Mouse (Mus musculus) limb, embryonic 13.5 days (tissue): Measurements from ENCODE around the gene Crtac1. TPM values are rescaled to one million over a fixed set of nuclear protein-coding genes. Genes with fewer than 3 reads are reported as not detected.

Experiments used
- ATAC-seq: fragments of 200-750 bp; cut with Nextera tagmentation; 2 replicates; pipeline ENCODE4 v1.8.0; 2017; ENCODE audit warnings: low read depth, moderate number of reproducible peaks, moderate TSS enrichment; ENCODE audit not compliant: low FRiP score
- H3K27ac ChIP-seq: fragments of 300-500 bp; sonication (generic); 2 replicates; pipeline ENCODE4 v1.5.1; 2015; ENCODE audit warnings: inconsistent platforms, mild to moderate bottlenecking, moderate library complexity
- H3K27me3 ChIP-seq: fragments of 300-500 bp; sonication (generic); 2 replicates; pipeline ENCODE4 v1.6.1; 2015; ENCODE audit warnings: mild to moderate bottlenecking, inconsistent platforms
- H3K36me3 ChIP-seq: fragments of 300-500 bp; sonication (generic); 2 replicates; pipeline ENCODE4 v1.6.1; 2015; ENCODE audit warnings: inconsistent platforms, mild to moderate bottlenecking, moderate library complexity
- H3K4me1 ChIP-seq: fragments of 300-500 bp; sonication (generic); 2 replicates; pipeline ENCODE4 v1.6.1; 2015; ENCODE audit warnings: inconsistent platforms
- H3K4me2 ChIP-seq: fragments of 300-500 bp; sonication (generic); replicated peaks from 2 replicates; pipeline ENCODE4 v1.6.1; 2015; ENCODE audit warnings: inconsistent platforms, mild to moderate bottlenecking, moderate library complexity
- H3K4me3 ChIP-seq: fragments of 300-500 bp; sonication (generic); 2 replicates; pipeline ENCODE4 v1.5.1; 2015; ENCODE audit warnings: moderate library complexity, mild to moderate bottlenecking, inconsistent platforms
- H3K9ac ChIP-seq: fragments of 300-500 bp; sonication (generic); 2 replicates; pipeline ENCODE4 v1.6.1; 2015; ENCODE audit warnings: mild to moderate bottlenecking, inconsistent platforms
- H3K9me3 ChIP-seq: fragments of 300-500 bp; sonication (generic); 2 replicates; pipeline ENCODE4 v1.6.1; 2016; ENCODE audit warnings: inconsistent platforms
- WGBS: fragments of 180-500 bp; shearing (Covaris S2); methylation state at CpG from one replicate; pipeline ENCODE4 v1.1.7; 2015; 5-methylcytosine and 5-hydroxymethylcytosine counted together
- polyA plus RNA-seq: library from polyadenylated mRNA; unstranded; fragments of >200 nt; fragmentation: Nextera tagmentation; extraction: Ambion mirVana; gene quantifications from 2 replicates; pipeline ENCODE4 v1.2.1, GENCODE M21; 2015

Gene Crtac1
- 3.8 and 3.9 TPM in 2 replicates for polyA plus RNA-seq

DNA sequence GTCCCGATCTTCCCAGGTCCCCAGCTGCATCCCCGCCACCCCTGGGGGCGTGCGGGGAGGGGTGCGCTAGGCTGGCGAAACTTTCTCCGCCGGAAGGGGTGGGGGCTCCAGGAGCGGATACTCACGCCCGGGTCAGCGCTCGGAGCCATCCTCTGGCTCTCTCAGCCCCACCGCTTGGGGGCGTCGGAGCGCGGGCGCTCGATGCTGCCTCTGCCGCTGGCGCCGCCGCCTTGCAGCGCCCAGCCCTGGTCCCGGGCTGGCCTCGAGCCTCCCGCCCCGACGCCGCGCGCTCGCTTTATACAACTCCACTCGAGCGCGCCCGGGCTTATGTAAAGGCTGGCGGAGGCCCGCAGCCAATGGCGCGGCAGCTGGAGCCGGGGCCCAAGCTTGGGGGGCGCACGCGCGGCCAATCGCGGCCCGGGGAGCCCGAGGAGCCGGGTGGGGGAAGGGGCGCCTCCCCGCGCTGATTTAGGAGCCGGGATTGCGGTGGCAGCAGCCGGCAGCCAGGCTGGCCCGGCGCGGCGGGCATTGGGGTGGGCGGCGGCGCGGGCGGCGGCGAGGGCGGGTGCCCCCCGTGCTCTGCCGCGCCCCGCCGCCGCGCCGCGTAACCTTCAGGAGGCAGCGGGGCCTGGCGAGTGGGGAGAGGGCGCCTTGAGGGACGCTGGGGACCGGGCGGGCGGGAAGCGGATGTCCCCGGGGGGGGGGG lies at the start of gene Crtac1:
Gene Crtac1 (minus strand): TSS at position 299 of the 706 bp plus-strand sequence.
- under 1% methylated on average over 81 of the region's 88 CpGs for WGBS
- H3K4me2 ChIP-seq: peak within 1 kb of the TSS; percentile 89
- peak within 1 kb of the TSS; percentile 55 for H3K4me3 ChIP-seq
- H3K27me3 ChIP-seq: peaks cover 75% of the 10 kb centered on the region
- H3K36me3 ChIP-seq: no peaks in the 10 kb centered on the region
- H3K4me1 ChIP-seq: peaks cover 13% of the 10 kb centered on the region
- H3K9ac ChIP-seq: peak within 1 kb of the TSS; percentile 63
- H3K9me3 ChIP-seq: no peaks in the 10 kb centered on the region
- no peak within 1 kb of the TSS for H3K27ac ChIP-seq
- peak; percentile 93 for ATAC-seq

DNA sequence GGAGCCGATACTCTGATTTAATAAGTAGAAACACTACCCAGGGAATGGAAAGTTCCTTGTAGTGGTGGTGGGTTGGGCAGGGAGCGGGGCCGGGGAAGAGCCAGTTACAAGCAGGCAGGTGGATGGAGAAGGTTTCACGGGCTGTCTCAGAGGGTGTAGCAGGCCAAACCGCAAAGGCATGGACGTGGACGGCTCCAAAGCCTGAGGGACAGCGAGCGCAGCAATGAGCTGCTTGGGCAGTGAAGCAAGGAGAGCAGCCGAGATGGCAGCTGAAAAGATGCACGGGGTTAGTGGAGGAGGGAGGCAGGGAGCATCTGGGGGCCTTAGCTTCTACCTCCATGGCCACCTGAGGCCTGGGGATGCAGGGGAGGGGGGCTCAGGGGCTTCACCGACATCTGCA lies 46.7 kb upstream of the Crtac1 start:
- ATAC-seq: no peak
- no peak overlapping the region for H3K27ac ChIP-seq
- no peaks in the 10 kb centered on the region for H3K9me3 ChIP-seq
- no peaks in the 10 kb centered on the region for H3K4me1 ChIP-seq
- no peak overlapping the region for H3K4me2 ChIP-seq
- 62% methylated on average over 12 of the region's 12 CpGs for WGBS
- H3K4me3 ChIP-seq: no peak overlapping the region
- no peak overlapping the region for H3K9ac ChIP-seq
- peaks cover 15% of the 10 kb centered on the region; the same call in 1 of the 2 replicates for H3K27me3 ChIP-seq
- H3K36me3 ChIP-seq: no peaks in the 10 kb centered on the region

DNA sequence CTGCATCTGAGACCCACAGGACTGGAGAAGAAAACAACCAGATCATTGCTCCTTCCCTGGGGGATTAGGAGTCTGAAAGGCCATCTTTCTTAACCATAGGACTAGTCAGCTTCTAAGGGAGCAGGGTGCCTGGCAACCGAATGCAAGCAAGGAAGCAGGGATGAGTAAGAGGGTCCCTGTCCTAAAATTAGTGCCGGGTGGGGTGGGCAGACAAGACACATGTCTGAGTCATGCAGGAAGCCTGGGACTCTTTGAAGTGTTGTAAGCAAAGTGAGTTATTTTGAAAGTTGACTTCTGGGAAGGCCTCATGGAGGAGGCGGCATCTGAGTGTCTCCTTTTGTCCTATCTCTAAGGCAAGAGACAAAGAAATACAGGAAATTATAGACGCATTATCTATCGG lies 46.2 kb upstream of the Crtac1 start:
- Histone ChIP-seq H3K9me3 (no peaks in the 10 kb centered on the region), H3K9ac (no peak overlapping the region), H3K4me1 (no peaks in the 10 kb centered on the region), H3K36me3 (no peaks in the 10 kb centered on the region), H3K4me2 (no peak overlapping the region), H3K27me3 (peaks cover 14% of the 10 kb centered on the region; the same call in 1 of the 2 replicates), H3K4me3 (no peak overlapping the region), H3K27ac (no peak overlapping the region)
- no peak for ATAC-seq
- 81% methylated on average over 5 of the region's 5 CpGs for WGBS

DNA sequence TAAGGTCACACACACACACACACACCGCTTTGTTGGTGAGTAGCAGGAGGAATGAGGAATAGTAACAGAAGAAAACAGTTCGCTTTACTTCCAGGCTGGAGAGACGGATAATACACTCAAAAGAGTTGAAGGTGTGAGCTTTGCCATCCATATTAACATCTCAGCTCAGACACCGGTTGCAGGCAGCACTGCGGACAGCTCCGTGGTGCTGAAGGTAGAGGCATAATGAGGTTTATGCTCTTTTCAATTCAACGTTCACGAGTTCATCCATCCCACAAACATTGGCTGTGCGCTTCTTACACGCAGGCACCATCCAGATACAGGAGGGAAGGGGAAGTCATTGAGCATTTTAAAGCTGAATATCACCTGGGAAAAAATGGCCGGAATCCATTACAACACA lies 41.2 kb upstream of the Crtac1 start:
- 29% methylated on average over 11 of the region's 11 CpGs for WGBS
- no peak for ATAC-seq

DNA sequence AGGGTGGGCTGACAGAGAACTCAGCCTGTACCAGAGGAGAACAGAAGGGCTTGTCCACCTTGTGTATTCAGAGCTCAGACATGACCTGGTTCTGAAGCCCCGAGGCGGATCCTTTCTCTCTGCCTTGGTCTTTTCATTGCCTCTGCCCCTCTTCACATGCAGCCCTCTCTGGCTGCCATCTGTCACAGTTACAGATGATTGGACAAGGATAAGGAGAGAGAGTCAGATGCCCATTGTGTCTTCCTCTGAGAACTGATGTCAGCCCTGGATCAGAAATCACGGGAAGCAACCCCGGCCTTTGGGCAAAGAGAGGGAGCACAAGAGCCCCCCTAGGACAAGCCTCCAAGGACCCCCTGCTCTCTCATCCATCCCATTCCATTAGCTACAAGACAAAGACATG lies 40.0 kb upstream of the Crtac1 start:
- H3K36me3 ChIP-seq: no peaks in the 10 kb centered on the region
- no peak overlapping the region for H3K4me3 ChIP-seq
- 94% methylated on average over 4 of the region's 4 CpGs for WGBS
- H3K9ac ChIP-seq: no peak overlapping the region
- ATAC-seq: no peak
- no peak overlapping the region for H3K27ac ChIP-seq
- H3K9me3 ChIP-seq: no peaks in the 10 kb centered on the region
- no peak overlapping the region for H3K4me2 ChIP-seq
- no peaks in the 10 kb centered on the region; the same call in 1 of the 2 replicates for H3K27me3 ChIP-seq
- no peaks in the 10 kb centered on the region for H3K4me1 ChIP-seq

More for the DNA sequence above, 41.2 kb upstream of the Crtac1 start:
- Histone ChIP-seq H3K4me3 (no peak overlapping the region), H3K27me3 (peaks cover 5% of the 10 kb centered on the region; the same call in 1 of the 2 replicates), H3K9me3 (no peaks in the 10 kb centered on the region), H3K27ac (no peak overlapping the region), H3K4me1 (no peaks in the 10 kb centered on the region), H3K36me3 (no peaks in the 10 kb centered on the region), H3K4me2 (no peak overlapping the region), H3K9ac (no peak overlapping the region)

DNA sequence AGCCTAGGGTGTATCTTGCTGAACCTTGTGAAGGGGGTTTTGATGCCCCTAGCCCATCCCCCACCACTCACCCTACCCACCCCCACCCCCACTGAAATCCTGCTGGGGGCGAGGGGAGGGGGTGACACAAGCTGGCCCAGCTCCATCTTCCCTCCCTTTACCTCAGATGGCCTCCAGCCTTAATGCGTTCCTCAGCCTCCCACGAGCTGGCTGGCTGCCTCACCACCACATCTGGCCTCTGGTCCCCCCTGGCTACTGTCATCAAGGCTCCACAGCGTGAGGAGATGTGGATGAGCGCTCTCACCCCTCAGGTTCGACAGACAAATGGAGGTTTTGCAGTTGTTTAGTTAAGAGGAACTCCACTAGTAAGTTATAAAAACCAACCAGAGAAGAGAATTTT lies 30.3 kb upstream of the Crtac1 start:
- Histone ChIP-seq H3K36me3 (no peaks in the 10 kb centered on the region), H3K9ac (no peak overlapping the region), H3K4me3 (no peak overlapping the region), H3K4me2 (0 out of 2 replicates have a peak overlapping the region, but pooled peaks have one; percentile 17), H3K27ac (no peak overlapping the region), H3K4me1 (peaks cover 16% of the 10 kb centered on the region), H3K9me3 (no peaks in the 10 kb centered on the region), H3K27me3 (no peaks in the 10 kb centered on the region)
- no peak for ATAC-seq
- WGBS: 27% methylated on average over 6 of the region's 6 CpGs

DNA sequence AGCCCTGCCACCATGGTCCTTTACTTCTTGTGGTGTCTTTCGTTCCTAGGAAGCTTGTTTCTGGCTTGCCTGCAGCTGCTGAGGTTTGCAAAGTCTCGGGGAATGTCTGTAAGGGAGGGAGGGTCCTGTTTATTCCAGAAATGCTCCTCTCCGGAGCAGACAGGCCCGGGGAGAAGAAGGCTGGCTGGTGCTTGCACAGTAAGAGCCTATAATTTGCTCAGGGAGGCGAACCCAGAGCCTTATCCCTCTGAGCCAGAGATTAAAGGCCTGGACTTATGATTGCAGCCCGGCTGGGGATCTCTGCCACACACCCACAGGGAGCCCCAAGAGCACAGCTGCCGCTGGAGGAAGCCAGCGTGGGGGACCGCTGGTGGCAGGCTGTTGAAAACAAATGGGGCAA lies 29.8 kb upstream of the Crtac1 start:
- H3K27ac ChIP-seq: no peak overlapping the region
- ATAC-seq: no peak
- no peaks in the 10 kb centered on the region for H3K36me3 ChIP-seq

DNA sequence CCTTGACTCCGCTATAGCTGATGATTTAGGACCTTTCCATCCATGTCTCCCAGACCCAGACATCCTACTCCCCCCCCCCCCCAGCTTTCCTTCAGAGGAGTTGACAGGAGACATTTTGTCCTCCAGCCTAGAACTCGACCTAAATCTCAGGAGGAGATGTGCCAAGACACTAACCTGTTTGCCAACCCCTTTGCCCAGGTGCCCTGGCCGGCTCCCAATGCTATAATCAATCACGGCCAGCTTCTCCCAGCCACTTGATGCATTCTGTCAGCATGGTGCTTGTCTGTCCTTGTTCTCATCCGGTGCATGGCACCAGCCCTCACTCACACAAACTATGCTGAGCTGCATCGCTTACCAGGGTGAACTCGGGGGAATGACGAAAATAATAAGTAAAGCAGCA lies 27.9 kb upstream of the Crtac1 start:
- Histone ChIP-seq H3K27ac (no peak overlapping the region), H3K9me3 (no peaks in the 10 kb centered on the region), H3K4me2 (no peak overlapping the region), H3K36me3 (no peaks in the 10 kb centered on the region), H3K4me1 (peaks cover 16% of the 10 kb centered on the region), H3K27me3 (no peaks in the 10 kb centered on the region), H3K9ac (no peak overlapping the region), H3K4me3 (no peak overlapping the region)
- WGBS: 84% methylated on average over 8 of the region's 8 CpGs
- no peak for ATAC-seq

More for the DNA sequence above, 29.8 kb upstream of the Crtac1 start:
- no peak overlapping the region for H3K4me3 ChIP-seq
- H3K4me1 ChIP-seq: peaks cover 16% of the 10 kb centered on the region
- peak overlapping the region; percentile 17; the same call in 1 of the 2 replicates for H3K4me2 ChIP-seq
- H3K9me3 ChIP-seq: no peaks in the 10 kb centered on the region
- WGBS: 23% methylated on average over 9 of the region's 9 CpGs
- no peak overlapping the region for H3K9ac ChIP-seq
- H3K27me3 ChIP-seq: no peaks in the 10 kb centered on the region

DNA sequence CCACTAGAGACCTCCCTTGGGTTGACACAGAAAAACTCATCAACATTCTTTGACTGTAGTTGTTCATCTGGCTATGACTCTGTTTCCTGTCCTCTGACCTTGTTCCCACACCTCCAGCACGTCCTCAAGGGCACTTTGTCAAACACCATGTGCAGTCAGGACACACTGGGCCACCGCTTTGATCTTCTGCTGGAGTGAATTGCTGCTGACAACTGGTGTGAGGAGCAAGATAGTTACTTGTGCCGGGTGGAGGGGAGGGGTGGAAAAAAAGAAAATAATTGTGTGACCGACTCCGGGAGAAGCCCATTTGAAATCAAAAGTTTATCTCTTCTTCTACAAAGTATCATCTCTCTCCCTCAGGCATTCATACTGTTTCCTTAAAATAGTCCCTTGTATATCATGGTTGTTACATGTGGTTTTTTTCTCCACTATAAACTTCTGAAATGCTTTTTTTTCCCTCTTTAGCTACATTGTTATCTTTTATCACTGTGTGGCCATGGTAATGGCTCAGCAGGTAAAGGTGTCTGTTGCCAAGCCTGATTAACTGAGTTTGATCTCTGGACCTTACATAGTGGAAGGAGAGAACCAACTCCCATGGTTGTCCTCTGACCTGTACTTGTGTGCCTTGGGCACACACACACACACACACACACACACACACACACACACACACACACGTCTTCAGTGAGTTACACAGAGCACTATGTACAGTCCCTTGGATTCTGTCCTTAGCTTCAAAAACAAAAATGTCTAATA lies 23.1 kb upstream of the Crtac1 start:
- no peak overlapping the region for H3K4me2 ChIP-seq
- 51% methylated on average over 6 of the region's 6 CpGs for WGBS
- no peaks in the 10 kb centered on the region for H3K36me3 ChIP-seq
- H3K27ac ChIP-seq: no peak overlapping the region
- no peaks in the 10 kb centered on the region for H3K4me1 ChIP-seq
- ATAC-seq: no peak
- no peak overlapping the region for H3K4me3 ChIP-seq
- no peaks in the 10 kb centered on the region for H3K9me3 ChIP-seq
- no peak overlapping the region for H3K9ac ChIP-seq
- no peaks in the 10 kb centered on the region for H3K27me3 ChIP-seq

DNA sequence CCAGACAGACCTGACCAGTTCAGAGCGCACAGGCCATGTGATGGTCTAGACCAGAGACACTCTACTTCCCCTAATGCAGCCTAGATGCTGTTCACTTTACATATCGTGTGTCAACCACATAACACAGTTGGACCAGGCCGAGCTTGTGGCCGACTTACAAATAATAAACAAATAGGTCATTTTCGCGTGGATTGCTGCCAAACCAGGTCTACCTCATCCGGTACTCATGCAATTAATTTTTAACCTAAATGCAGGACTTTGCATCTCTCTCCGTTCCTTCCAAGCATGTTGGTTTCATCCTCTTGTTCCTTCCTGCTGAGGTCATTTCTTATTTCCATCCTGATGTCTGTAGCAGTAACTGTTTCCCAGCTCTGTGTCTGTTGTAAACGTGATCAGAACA lies 22.4 kb upstream of the Crtac1 start:
- no peaks in the 10 kb centered on the region for H3K4me1 ChIP-seq
- no peak overlapping the region for H3K4me3 ChIP-seq
- no peak for ATAC-seq
- no peaks in the 10 kb centered on the region for H3K27me3 ChIP-seq
- H3K27ac ChIP-seq: no peak overlapping the region
- WGBS: 86% methylated on average over 9 of the region's 9 CpGs
- H3K36me3 ChIP-seq: no peaks in the 10 kb centered on the region
- H3K4me2 ChIP-seq: no peak overlapping the region
- H3K9me3 ChIP-seq: no peaks in the 10 kb centered on the region
- H3K9ac ChIP-seq: no peak overlapping the region

DNA sequence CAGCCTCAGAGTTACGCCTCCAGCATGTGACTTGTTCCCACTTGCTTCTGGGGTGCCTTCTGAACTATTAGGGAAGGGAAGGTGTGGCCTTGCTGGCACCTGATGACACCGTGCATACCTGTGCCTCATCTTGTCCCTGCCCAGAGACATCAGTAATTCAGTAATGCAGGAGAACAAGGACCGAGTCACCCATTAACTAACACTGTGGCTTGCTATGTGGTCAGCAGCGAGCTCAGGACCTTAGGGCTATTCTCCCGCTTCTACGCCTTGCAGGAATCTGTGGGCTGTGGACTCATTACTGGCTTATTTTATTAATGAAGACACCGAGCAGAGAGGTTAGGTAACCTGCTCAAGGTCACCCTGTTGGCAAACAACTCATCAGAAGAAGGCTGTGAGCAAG lies 21.0 kb upstream of the Crtac1 start:
- 79% methylated on average over 7 of the region's 7 CpGs for WGBS
- H3K4me1 ChIP-seq: no peaks in the 10 kb centered on the region
- no peak for ATAC-seq

DNA sequence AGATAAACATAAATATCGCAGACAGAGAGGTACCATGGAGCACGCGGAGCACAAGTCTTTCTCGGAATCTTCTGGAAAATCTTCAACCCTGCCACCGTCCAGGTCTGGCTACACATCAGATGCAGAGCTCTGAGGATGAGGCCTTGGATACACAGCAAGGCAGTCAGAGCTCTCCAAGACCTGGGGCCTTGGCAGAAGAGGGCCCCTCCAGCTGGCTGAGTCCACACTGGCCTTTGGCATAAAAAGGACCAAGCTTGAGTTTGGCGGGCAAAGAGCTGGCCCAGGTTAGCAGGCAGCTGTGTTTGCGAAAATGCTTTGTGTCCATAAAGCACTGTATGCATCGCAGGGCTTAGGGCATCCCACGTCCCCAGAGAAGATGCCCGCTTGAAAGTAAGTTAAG lies 17.0 kb upstream of the Crtac1 start:
- 89% methylated on average over 10 of the region's 10 CpGs for WGBS
- Histone ChIP-seq H3K4me3 (no peak overlapping the region), H3K9ac (no peak overlapping the region), H3K36me3 (no peaks in the 10 kb centered on the region), H3K4me2 (no peak overlapping the region), H3K9me3 (no peaks in the 10 kb centered on the region), H3K4me1 (no peaks in the 10 kb centered on the region), H3K27ac (no peak overlapping the region), H3K27me3 (no peaks in the 10 kb centered on the region)
- ATAC-seq: no peak

More for the DNA sequence above, 21.0 kb upstream of the Crtac1 start:
- Histone ChIP-seq H3K27me3 (no peaks in the 10 kb centered on the region), H3K4me3 (no peak overlapping the region), H3K27ac (no peak overlapping the region), H3K36me3 (no peaks in the 10 kb centered on the region), H3K4me2 (no peak overlapping the region), H3K9ac (no peak overlapping the region), H3K9me3 (no peaks in the 10 kb centered on the region)
